Mouse (Mus musculus) spleen, postnatal 36 days (tissue): ENCODE data around the gene Fam110c.
"Not testable (repeated sequence)": the region's sequence is repeated elsewhere in the genome, so short reads cannot be mapped to it uniquely, and the experiment has no call there.

ENCODE experiments used
- DNase-seq, 2 experiments: peaks; one replicate each; pipeline ENCODE4 v3.0.0; 2022; ENCODE audit warnings: low spot score in 2 of 2, mixed read lengths in 1 of 2

Gene Fam110c

GRCm38 (mm10) chr12:31073412-31074354, at the start of gene Fam110c:
TSS of gene Fam110c (plus strand) at chr12:31073861.
- no peak for DNase-seq

- DNase-seq: no peak
Measured at GRCm38 (mm10) chr12:31026423-31026822, 47.2 kb upstream of the Fam110c start.

DNA sequence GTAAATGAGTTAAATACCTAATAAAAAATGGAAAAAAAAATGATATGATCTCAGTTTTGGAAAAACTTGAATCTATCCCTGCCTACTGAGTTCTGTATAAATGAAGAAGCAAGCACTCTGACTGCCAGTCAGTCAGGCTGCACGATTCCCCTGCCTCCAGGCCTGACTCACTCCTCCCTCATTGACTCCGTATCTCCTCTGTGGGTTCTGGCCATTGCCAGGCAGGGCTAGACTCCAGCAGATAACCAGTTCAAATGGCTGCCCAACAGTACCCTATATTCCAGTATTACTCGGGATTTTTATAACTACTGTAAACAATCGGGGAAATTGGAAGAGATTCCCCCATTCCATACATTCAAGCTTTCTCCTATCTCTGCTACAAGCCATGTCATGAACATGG, 21.6 kb upstream of the Fam110c start:
- no peak for DNase-seq

DNA sequence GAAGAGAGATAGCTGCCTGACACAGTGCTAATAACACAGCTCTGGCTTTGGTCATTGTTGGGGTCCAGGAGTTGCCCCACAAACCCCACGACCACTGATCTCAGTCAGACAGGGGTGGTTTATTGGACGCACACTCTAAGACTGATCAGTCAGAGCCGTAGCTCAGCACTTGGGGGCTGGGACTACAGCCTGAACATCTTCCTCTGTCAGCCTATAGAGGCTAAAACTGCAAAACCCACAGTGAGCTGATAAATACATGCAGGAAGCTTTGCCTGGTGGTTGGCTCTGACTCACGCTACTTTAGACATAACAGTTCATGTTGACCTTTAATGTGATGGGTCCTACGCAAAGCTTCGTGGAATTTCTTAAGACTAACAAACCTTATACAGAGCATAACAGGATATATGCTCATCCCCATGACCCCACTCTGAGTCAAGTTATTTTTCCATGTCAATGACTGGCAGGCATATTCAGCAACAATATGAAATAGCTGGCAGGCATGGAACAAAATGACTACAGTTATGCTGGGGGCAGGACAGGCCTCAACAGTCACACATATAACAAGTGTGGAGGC, 17.3 kb upstream of the Fam110c start:
- no peak for DNase-seq

DNA sequence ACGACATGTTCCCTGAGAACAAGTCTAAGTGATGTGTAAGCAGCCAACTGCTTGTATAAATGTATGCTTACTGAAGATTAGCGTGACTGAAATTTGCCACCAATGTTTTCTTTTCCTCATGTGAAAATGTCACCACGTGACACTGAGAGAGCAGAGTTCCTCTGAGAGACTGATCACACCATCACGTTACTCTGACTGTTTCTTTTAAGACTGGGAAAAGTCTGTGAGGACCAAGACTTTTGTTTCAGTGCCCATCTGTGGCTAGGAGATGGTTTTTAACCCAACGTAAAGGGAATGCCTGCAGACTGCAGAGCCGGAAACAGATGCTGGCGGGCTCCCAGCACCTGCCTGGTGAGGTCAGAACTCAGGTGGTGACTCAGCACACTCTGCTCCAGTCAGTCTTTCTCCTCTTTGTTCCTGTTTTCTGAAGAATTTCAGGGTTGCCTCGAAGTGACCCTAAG, 14.2 kb upstream of the Fam110c start:
- DNase-seq: no peak

- DNase-seq: no peak
Measured at GRCm38 (mm10) chr12:31060245-31060644, 13.4 kb upstream of the Fam110c start.

GRCm38 (mm10) chr12:31071222-31071621, 2.4 kb upstream of the Fam110c start:
- no peak for DNase-seq

GRCm38 (mm10) chr12:31074355-31074786, 710 bp downstream of the Fam110c start:
- DNase-seq: not testable (repeated sequence)

DNA sequence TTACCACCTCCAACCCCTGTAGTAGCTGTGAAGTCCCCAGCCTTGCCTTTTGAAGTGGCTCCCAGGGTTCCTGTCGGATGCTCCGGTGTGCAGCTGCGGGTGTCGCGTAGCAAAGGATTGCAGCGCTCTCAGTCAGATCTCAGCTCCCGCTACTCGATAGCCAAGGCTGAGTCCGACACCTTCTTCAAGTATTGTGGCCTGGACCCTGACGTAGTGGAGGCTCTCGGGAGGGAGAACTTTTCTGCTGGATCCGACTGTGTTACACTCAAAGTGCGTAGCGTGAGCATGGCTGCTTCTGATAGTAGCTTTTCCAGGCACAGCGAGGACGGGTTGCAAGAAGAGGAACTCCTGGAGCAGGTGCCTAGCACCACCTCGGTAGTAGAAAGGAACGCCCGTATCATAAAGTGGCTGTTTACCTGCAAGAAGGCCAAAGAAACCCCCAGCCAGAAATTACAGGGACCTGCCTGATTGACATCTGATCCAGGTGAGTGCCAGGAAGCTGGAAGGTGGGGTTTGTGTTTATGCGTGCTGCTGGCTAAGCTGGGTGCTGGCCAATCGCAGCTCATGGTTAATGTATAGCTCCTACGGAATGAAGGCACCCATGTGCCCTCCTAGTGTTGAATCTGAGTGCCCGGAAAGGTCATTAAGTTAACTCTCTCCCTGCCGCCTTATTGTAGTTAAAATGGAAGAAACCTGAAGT, 1.3 kb downstream of the Fam110c start:
- DNase-seq: no peak

- DNase-seq: no peak
Measured at GRCm38 (mm10) chr12:31077020-31077419, 3.4 kb downstream of the Fam110c start.

GRCm38 (mm10) chr12:31078030-31078429, 4.4 kb downstream of the Fam110c start:
- no peak for DNase-seq

DNA sequence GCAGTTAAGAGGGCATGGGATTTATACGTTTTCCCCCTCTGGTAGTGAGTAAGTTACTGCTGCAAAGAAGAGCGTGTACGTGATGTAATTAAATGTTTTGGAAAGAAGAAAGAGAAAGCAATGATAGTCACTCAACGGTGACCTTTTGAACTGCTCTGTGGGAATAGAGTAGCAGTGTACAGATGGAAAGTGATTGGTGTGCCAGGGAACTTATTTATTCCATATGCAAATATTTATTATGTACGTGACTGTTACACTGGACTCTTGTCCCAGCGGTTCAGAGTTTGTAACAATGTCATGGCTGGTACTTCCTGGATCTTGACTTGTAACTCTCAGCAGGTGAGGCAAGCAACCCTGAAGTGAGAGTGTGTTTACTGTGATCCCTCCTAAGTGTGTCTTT, 6.7 kb downstream of the Fam110c start:
- DNase-seq: no peak

DNA sequence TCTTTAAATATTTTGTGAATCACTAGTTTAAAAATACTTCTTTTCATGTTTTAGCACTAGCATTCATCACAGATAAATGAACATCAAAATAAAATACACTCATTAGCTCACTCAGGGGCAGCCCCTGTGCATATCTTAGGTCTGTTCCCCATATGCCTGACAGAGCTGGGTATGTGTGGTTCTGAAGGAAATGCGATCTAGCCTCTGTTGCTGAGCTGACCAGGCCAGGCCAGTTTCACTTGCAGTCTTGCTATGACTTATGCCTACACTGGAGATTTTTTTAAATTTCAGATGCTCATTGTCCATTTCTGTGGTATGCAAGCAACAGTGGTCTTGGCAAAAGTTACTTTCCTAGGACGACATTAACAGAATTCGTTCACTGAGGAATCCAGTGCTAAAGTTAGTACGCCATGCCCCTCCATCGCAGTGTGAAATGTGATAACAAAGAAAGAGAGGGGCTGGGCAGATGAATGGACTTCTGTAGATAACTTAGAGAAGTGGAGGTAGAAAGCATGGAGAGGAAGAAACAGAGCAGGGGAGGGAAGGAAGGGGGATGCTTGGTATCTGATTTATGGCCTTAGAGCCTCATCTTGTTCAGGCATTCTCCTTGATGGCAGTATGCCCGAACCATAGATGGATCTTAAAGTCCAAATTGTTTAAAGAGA, 7.4 kb downstream of the Fam110c start:
- DNase-seq: no peak

GRCm38 (mm10) chr12:31083007-31083406, 9.3 kb downstream of the Fam110c start:
- DNase-seq: no peak

GRCm38 (mm10) chr12:31083407-31083806, 9.7 kb downstream of the Fam110c start:
- no peak for DNase-seq

GRCm38 (mm10) chr12:31087060-31087459, 13.4 kb downstream of the Fam110c start:
- DNase-seq: peak; percentile 22 to 45

GRCm38 (mm10) chr12:31090401-31090800, 16.7 kb downstream of the Fam110c start:
- DNase-seq: no peak

DNA sequence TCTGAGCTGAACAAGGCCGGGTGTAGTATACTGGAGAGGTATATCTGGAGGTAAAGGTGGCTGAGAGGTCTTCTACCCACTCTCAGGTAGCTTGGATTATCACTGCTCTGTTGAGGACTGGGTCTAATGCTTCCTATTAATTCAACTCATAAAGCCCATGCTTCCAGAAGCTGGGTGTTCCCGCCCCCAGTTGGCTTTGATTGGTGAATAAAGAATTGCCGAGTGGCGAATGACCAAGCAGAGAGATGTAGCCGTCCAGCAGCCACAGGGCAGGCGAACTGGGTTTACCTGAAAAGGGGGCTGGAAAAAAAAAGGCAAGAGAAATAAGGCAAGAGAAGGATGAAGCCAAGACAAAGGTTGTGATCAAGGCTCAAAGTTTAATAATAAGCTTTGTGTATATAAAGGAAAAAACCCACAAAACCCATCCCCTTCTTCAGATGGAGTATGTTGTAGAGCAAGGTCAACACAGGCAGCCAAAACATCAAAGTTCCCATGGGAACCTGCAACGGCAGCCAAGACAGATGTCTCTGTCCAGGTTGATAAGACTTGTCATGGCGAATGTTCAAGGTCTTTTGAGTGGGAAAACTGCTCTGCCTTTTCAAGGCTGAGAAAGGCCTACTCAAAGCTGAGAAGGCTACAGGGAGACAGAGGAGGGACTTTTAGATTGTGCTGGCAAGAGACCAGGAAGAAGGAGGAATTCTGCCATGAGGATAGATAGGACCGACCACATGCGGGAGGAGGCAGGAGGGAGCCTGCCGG, 17.4 kb downstream of the Fam110c start:
- DNase-seq: no peak

- DNase-seq: no peak
Measured at GRCm38 (mm10) chr12:31092481-31092880, 18.8 kb downstream of the Fam110c start.

GRCm38 (mm10) chr12:31097185-31097584, 23.5 kb downstream of the Fam110c start:
- DNase-seq: no peak

DNA sequence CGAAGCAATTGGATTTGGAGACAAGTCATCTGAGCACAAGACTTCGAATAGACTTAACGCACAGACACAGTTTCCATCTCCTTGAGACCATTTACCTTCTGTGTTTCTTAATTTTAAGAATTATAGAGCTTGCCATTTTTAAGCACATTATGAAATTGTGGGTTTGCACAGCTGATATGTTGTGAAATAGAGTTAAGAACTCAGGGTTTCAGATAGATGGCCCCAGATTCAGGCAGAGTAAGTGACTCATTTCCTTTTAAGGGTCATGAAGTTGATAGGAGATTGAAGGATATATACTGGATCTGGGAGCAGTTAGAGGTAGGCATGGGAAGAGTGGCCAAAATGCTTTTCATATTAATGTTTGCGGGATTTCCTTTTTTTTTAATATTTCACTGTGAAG, 27.5 kb downstream of the Fam110c start:
- no peak for DNase-seq
